Mouse (Mus musculus): ENCODE results near the gene Rad51b.

Rad51b gene

GRCm38 (mm10) chr12:79732355-79733115, 435.5 kb downstream of the Rad51b start:
- no peak for DNase-seq (ENCODE audit: low spot score in 2 of 2)

- DNase-seq (ENCODE audit: low spot score in 2 of 2), result no peak
These were observed 438.3 kb downstream of the Rad51b start for GRCm38 (mm10) chr12:79735341-79735785.

GRCm38 (mm10) chr12:79735882-79736281, 438.8 kb downstream of the Rad51b start:
- no peak for DNase-seq (ENCODE audit: low spot score in 2 of 2)

- no peak for DNase-seq (ENCODE audit: low spot score in 2 of 2)
These were observed 441.6 kb downstream of the Rad51b start for GRCm38 (mm10) chr12:79738700-79739099.

GRCm38 (mm10) chr12:79739918-79740639, 443.0 kb downstream of the Rad51b start:
- DNase-seq (ENCODE audit: low spot score in 2 of 2), result no peak

GRCm38 (mm10) chr12:79742211-79742610, 445.1 kb downstream of the Rad51b start:
- no peak for DNase-seq (ENCODE audit: low spot score in 2 of 2)

- no peak for DNase-seq (ENCODE audit: low spot score in 2 of 2)
These were observed 447.0 kb downstream of the Rad51b start for GRCm38 (mm10) chr12:79744131-79744530.

GRCm38 (mm10) chr12:79745225-79745624, 448.1 kb downstream of the Rad51b start:
- DNase-seq (ENCODE audit: low spot score in 2 of 2), result no peak

- no peak for DNase-seq (ENCODE audit: low spot score in 2 of 2)
These were observed 448.9 kb downstream of the Rad51b start for GRCm38 (mm10) chr12:79745845-79746510.

- no peak for DNase-seq (ENCODE audit: low spot score in 2 of 2)
These were observed 450.5 kb downstream of the Rad51b start for GRCm38 (mm10) chr12:79747541-79747940.

GRCm38 (mm10) chr12:79748862-79749261, 451.8 kb downstream of the Rad51b start:
- DNase-seq (ENCODE audit: low spot score in 2 of 2), result no peak

GRCm38 (mm10) chr12:79750253-79751125, 453.4 kb downstream of the Rad51b start:
- no peak for DNase-seq (ENCODE audit: low spot score in 2 of 2)

- no peak for DNase-seq (ENCODE audit: low spot score in 2 of 2)
These were observed 454.7 kb downstream of the Rad51b start for GRCm38 (mm10) chr12:79751781-79752180.

GRCm38 (mm10) chr12:79752189-79752588, 455.1 kb downstream of the Rad51b start:
- no peak for DNase-seq (ENCODE audit: low spot score in 2 of 2)

GRCm38 (mm10) chr12:79755617-79756016, 458.5 kb downstream of the Rad51b start:
- no peak for DNase-seq (ENCODE audit: low spot score in 2 of 2)

GRCm38 (mm10) chr12:79756352-79756751, 459.3 kb downstream of the Rad51b start:
- no peak for DNase-seq (ENCODE audit: low spot score in 2 of 2)

- no peak for DNase-seq (ENCODE audit: low spot score in 2 of 2)
These were observed 460.7 kb downstream of the Rad51b start for GRCm38 (mm10) chr12:79757775-79758174.

GRCm38 (mm10) chr12:79759180-79759902, 462.3 kb downstream of the Rad51b start:
- no peak for DNase-seq (ENCODE audit: low spot score in 2 of 2)

- DNase-seq (ENCODE audit: low spot score in 2 of 2), result no peak
These were observed 464.1 kb downstream of the Rad51b start for GRCm38 (mm10) chr12:79761217-79761616.

- no peak for DNase-seq (ENCODE audit: low spot score in 2 of 2)
These were observed 465.0 kb downstream of the Rad51b start for GRCm38 (mm10) chr12:79762087-79762486.
